Mouse (Mus musculus) hindbrain, embryonic 10.5 days (tissue): ENCODE results near the gene Gpr155. TPM values are rescaled to one million over a fixed set of nuclear protein-coding genes. Genes with fewer than 3 reads are reported as not detected.

Experiments
- DNase-seq: peaks from one replicate; pipeline ENCODE4 v3.0.0-alpha.2; 2017; ENCODE audit warnings: low spot score
- H3K27ac ChIP-seq: fragments of 300-500 bp; sonication (generic); 2 replicates; pipeline ENCODE4 v1.5.1; 2016; ENCODE audit warnings: mild to moderate bottlenecking, moderate library complexity
- H3K27me3 ChIP-seq: fragments of 300-500 bp; sonication (generic); 2 replicates; pipeline ENCODE4 v1.6.1; 2016; ENCODE audit warnings: mild to moderate bottlenecking; ENCODE audit not compliant: poor library complexity, insufficient read depth, severe bottlenecking
- H3K36me3 ChIP-seq: fragments of 300-500 bp; sonication (generic); 2 replicates; pipeline ENCODE4 v1.6.1; 2016; ENCODE audit warnings: mild to moderate bottlenecking, moderate library complexity
- H3K4me1 ChIP-seq: fragments of 300-500 bp; sonication (generic); replicated peaks from 2 replicates; pipeline ENCODE4 v1.6.1; 2016; ENCODE audit warnings: mild to moderate bottlenecking
- H3K4me3 ChIP-seq: fragments of 300-500 bp; sonication (generic); 2 replicates; pipeline ENCODE4 v1.5.1; 2016; ENCODE audit warnings: mild to moderate bottlenecking, moderate library complexity
- H3K9me3 ChIP-seq: fragments of 300-500 bp; sonication (generic); 2 replicates; pipeline ENCODE4 v1.6.1; 2016; ENCODE audit warnings: mild to moderate bottlenecking, moderate library complexity
- WGBS: fragments of 180-500 bp; shearing (Covaris S2); methylation state at CpG from one replicate; pipeline ENCODE4 v1.1.7; 2016; 5-methylcytosine and 5-hydroxymethylcytosine counted together
- polyA plus RNA-seq: library from polyadenylated mRNA; unstranded; fragments of >200 nt; fragmentation: Nextera tagmentation; extraction: Ambion mirVana; gene quantifications from 2 replicates; pipeline ENCODE4 v1.2.1, GENCODE M21; 2016

Gene Gpr155
- polyA plus RNA-seq, 1 experiment from 2014 or later, result 3.1 TPM

DNA sequence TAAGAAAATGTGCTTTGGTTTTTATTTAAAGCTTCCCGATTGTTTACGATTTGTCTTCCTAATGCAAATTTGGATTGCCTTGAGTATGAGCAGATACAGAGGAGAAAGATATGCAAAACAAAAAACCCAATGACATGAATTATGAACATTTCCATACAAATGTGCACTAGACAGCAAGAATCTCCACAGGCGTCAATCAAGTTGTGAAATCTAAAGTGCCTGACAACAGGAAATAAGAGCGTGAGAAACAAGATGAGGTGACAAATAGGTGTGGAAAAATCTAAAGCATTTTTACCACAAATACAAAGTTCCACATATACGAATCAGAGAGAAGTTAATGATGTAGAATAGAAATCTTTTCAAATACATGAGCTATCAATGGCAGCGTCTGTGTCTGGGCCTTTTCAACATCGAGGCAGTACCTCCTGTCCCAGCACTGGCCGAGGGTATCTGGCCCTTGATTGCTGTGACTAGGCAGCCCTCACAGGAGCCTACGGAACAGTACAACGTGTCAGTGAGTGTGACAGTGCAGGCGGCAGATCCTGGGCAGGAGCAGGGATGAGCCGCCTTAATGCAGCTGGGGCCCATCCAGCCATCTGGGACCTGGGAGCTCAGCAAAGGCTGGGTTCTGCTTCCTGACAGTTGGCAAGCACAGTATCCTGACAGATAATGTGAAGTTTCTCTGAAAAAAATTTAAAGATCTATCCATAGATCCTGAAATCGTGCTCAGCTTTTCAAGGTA, 39.9 kb downstream of the Gpr155 start:
- H3K4me1 ChIP-seq, result peaks cover 12% of the 10 kb centered on the region
- H3K27me3 ChIP-seq, result no peaks in the 10 kb centered on the region
- no peak for DNase-seq
- no peaks in the 10 kb centered on the region for H3K9me3 ChIP-seq
- no peaks in the 10 kb centered on the region for H3K36me3 ChIP-seq
- H3K4me3 ChIP-seq, result no peak overlapping the region
- 0 out of 2 replicates have a peak overlapping the region, but pooled peaks have one; percentile 23 for H3K27ac ChIP-seq
- WGBS, result 70% methylated on average over 13 of the region's 13 CpGs

DNA sequence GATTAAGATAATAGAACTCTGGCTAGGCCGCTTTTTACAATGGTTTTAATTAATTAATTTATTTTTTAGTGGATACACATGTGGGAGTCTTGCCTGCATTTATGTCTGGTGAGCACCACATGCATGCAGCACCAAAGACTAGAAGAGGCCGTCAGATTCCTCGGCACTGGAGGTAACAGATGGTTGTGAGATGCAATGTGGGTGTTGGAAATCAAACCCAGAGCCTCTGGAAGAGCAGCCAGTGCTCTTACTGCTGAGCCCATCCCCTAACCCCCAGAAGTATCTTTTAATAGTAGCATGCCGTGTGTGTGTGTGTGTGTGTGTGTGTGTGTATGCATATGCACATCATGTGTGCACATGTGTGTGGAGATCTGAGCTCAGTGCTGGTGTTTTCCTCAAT, 41.2 kb downstream of the Gpr155 start:
- H3K4me3 ChIP-seq, result no peak overlapping the region
- H3K27ac ChIP-seq, result no peak overlapping the region
- DNase-seq, result no peak
- H3K36me3 ChIP-seq, result no peaks in the 10 kb centered on the region
- no peaks in the 10 kb centered on the region for H3K9me3 ChIP-seq
- peaks cover 11% of the 10 kb centered on the region for H3K4me1 ChIP-seq
- WGBS, result 83% methylated on average over 4 of the region's 4 CpGs
- no peaks in the 10 kb centered on the region for H3K27me3 ChIP-seq

DNA sequence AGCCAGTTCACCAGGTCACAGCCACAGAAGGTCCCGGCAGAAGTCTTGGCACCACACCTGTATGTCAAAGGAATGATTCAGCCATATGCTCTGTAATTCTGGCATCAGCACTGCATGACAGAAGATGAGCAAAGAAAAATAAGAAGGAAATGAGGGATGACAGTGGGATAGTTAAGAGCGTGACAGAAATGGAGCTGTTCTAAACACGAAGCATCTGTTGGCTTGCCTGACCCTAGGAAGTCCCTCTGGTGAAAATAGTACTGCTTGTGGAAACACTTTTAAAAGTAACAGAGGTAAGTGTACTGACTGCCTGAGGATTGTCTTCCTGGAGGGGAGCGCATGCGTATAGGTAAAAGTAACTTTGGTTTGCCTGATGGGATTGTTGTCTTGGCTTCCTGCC, 42.7 kb downstream of the Gpr155 start:
- no peak overlapping the region for H3K4me3 ChIP-seq
- H3K27me3 ChIP-seq, result no peaks in the 10 kb centered on the region
- WGBS, result 95% methylated on average over 5 of the region's 5 CpGs
- no peak for DNase-seq
- H3K4me1 ChIP-seq, result peaks cover 11% of the 10 kb centered on the region
- H3K9me3 ChIP-seq, result no peaks in the 10 kb centered on the region
- no peaks in the 10 kb centered on the region for H3K36me3 ChIP-seq
- H3K27ac ChIP-seq, result no peak overlapping the region

DNA sequence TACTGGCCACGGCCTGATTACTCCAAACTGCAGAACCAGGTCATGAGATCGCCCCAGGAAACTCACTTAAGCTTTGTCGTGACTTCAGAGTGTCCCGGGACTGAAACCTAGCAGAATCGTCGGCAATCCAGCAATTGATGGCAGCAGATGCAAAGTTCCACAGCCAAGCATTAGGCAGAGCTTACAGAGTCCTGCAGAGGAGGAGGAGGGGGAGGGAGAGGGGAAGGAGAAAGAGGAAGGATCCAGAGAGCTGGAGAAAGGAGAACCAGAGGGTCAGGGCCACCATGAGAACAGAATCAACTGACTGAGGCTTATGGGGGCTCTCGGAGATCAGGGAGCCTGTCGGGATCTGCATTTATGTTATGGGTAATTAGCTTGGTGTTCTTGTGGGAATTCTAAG, 48.0 kb downstream of the Gpr155 start:
- Histone ChIP-seq H3K27me3 (no peaks in the 10 kb centered on the region), H3K36me3 (no peaks in the 10 kb centered on the region), H3K9me3 (no peaks in the 10 kb centered on the region), H3K4me3 (no peak overlapping the region), H3K27ac (no peak overlapping the region), H3K4me1 (no peaks in the 10 kb centered on the region)
- DNase-seq, result no peak
- WGBS, result 77% methylated on average over 8 of the region's 8 CpGs

DNA sequence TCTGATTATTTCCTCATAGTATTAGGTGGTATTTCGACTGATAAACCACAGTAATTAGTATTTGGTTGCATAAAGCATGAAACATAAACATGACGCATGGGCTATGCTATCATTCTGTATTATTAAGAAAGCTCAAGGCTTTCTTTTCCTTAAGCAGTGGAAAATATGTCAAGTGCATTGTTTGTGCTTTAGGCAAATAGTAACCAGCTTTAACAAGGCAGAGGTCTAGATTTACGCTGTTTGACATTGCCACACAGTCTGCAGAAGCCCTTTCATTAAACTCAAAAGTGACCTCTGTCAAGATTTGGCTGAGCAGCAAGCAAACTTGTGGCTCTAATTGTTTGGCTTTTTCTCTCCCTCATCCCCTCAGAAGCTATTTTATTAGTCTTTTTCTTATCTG, 50.4 kb downstream of the Gpr155 start:
- no peak for DNase-seq
- Histone ChIP-seq H3K36me3 (no peaks in the 10 kb centered on the region), H3K27me3 (no peaks in the 10 kb centered on the region), H3K4me3 (no peak overlapping the region), H3K4me1 (no peaks in the 10 kb centered on the region), H3K9me3 (no peaks in the 10 kb centered on the region), H3K27ac (no peak overlapping the region)
- 89% methylated on average over 3 of the region's 3 CpGs for WGBS

DNA sequence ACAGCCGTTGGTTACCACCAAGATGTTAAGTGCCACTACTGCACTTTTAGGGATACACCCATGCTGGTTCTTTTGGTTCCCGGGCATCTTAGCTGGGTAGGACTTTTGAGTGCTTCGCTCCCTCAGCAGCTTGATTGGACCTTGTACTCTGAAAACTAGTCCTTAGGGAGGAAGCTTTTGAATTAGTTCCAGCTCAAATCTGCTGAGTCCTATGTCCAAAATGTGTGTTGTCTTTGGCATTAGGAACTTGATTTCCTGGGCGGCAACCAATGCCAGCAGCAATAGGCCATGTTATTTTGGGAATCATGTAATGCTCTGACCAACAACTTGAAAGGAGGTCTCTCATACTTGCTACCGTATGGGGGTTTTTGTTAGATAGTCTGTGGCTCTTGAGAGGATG, 60.5 kb downstream of the Gpr155 start:
- WGBS, result 86% methylated on average over 5 of the region's 5 CpGs
- Histone ChIP-seq H3K36me3 (no peaks in the 10 kb centered on the region), H3K27ac (no peak overlapping the region), H3K9me3 (no peaks in the 10 kb centered on the region), H3K4me1 (no peaks in the 10 kb centered on the region), H3K27me3 (no peaks in the 10 kb centered on the region), H3K4me3 (no peak overlapping the region)
- DNase-seq, result no peak

DNA sequence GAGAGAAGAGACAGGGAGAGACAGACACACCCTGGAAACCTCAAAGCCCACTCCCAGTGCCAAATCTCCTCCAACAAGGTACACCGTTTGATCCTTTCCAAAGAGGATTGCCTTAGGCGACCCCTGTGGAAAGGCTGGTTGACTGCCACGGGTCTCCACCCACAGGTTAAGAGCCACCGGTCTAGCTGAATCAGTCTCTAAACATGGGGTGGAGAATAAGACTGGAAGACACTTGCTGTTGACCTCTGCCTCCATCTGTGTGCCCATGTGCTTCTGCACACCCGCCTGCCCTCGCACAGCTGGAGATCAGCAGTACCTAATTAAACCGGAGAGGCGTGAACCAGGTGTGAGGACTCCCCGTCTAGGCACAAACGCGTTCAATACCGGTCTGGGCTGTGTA, 63.4 kb downstream of the Gpr155 start:
- no peaks in the 10 kb centered on the region for H3K9me3 ChIP-seq
- WGBS, result 72% methylated on average over 12 of the region's 12 CpGs
- H3K4me3 ChIP-seq, result no peak overlapping the region
- no peaks in the 10 kb centered on the region for H3K4me1 ChIP-seq
- no peak for DNase-seq
- no peaks in the 10 kb centered on the region for H3K36me3 ChIP-seq
- no peaks in the 10 kb centered on the region for H3K27me3 ChIP-seq
- H3K27ac ChIP-seq, result no peak overlapping the region

DNA sequence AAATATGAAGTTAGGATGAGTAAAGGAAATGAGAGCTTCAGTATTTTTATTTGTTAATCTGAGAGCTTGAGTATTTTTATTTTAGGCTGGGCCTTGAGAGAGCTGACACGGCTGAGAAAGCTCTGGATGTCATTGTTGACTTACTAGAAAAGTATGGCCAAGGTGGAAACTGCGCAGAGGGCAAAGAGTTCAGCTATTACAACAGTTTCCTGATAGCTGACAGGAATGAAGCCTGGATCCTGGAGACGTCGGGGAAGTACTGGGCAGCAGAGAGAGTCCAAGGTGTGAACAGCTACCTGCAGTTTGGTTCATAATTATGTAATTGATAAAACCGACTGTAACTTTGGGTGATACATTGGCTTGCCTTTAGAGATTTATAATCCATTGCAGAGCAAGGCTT, 67.2 kb downstream of the Gpr155 start:
- Histone ChIP-seq H3K36me3 (no peaks in the 10 kb centered on the region), H3K4me3 (no peak overlapping the region), H3K27me3 (no peaks in the 10 kb centered on the region), H3K4me1 (no peaks in the 10 kb centered on the region), H3K9me3 (no peaks in the 10 kb centered on the region), H3K27ac (no peak overlapping the region)
- DNase-seq, result no peak
- 88% methylated on average over 5 of the region's 5 CpGs for WGBS

DNA sequence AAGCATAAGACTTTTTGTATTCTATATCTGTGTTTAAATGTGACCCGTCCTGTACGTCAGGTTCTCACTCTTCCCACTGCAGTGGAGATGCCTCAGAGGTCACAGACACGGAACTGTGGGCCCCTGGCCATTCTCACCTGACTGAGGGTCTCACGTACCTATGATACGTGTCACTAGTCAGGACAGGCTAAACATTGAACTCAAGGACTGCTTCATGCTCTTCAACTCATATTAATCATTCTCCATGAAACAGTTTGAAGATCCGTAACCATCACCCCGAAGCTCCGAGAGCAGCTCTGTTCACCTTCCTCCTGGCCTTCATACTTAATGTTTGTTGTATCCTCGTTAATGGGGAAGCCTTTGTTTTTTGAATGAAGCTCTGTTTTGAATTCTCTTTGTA, 68.9 kb downstream of the Gpr155 start:
- no peak for DNase-seq
- Histone ChIP-seq H3K4me1 (peaks cover 5% of the 10 kb centered on the region), H3K4me3 (no peak overlapping the region), H3K27ac (no peak overlapping the region), H3K9me3 (no peaks in the 10 kb centered on the region), H3K27me3 (no peaks in the 10 kb centered on the region), H3K36me3 (no peaks in the 10 kb centered on the region)
- 93% methylated on average over 9 of the region's 9 CpGs for WGBS

DNA sequence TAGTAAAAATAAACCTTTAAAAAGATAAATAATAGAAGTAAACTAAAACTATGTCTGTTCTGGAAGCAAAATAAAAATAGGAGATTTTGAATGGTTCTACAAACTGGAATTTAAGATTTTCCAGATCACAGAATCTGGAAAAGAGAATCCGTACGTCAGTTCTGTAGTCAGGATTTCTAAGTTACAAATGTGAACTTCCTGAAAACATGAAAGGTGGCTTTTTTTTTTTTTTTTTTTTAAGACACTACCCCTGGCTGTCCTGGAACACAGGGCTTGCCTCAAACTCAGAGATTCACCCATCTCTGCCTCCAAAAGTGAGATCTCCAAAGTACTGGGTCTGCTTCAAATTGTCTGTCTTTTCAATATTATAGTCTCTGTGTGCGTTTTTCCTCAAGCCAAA, 72.1 kb downstream of the Gpr155 start:
- peaks cover 19% of the 10 kb centered on the region for H3K4me1 ChIP-seq
- WGBS, result 92% methylated on average over 3 of the region's 3 CpGs
- H3K9me3 ChIP-seq, result no peaks in the 10 kb centered on the region
- no peak for DNase-seq
- no peaks in the 10 kb centered on the region for H3K27me3 ChIP-seq
- no peak overlapping the region for H3K4me3 ChIP-seq
- H3K27ac ChIP-seq, result no peak overlapping the region
- peaks cover 9% of the 10 kb centered on the region for H3K36me3 ChIP-seq

DNA sequence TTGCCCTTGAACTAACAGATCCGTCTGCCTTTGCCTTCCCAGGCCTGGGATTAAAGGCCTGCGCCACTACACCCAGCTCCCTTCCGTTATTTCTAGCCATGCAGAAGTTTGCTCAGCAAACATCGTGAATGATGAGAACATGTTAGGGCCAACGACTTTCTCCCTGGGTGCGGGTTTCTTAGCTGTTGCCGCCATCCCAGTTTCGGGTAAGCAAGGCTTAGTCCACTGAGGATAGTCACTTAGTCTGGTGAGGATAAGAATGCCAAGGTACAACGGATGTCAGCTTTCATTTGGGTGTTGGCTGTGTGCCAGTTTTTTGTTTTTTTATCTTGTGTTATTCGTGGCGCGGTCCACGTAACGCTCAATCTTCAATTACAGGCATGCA, 73.3 kb downstream of the Gpr155 start:
- peak; percentile 29 for DNase-seq
- H3K27ac ChIP-seq, result peak overlapping the region; percentile 78
- peaks cover 21% of the 10 kb centered on the region for H3K36me3 ChIP-seq
- H3K9me3 ChIP-seq, result no peaks in the 10 kb centered on the region
- peak overlapping the region; percentile 78 for H3K4me3 ChIP-seq
- no peaks in the 10 kb centered on the region for H3K27me3 ChIP-seq
- WGBS, result 49% methylated on average over 14 of the region's 14 CpGs
- H3K4me1 ChIP-seq, result peaks cover 19% of the 10 kb centered on the region

DNA sequence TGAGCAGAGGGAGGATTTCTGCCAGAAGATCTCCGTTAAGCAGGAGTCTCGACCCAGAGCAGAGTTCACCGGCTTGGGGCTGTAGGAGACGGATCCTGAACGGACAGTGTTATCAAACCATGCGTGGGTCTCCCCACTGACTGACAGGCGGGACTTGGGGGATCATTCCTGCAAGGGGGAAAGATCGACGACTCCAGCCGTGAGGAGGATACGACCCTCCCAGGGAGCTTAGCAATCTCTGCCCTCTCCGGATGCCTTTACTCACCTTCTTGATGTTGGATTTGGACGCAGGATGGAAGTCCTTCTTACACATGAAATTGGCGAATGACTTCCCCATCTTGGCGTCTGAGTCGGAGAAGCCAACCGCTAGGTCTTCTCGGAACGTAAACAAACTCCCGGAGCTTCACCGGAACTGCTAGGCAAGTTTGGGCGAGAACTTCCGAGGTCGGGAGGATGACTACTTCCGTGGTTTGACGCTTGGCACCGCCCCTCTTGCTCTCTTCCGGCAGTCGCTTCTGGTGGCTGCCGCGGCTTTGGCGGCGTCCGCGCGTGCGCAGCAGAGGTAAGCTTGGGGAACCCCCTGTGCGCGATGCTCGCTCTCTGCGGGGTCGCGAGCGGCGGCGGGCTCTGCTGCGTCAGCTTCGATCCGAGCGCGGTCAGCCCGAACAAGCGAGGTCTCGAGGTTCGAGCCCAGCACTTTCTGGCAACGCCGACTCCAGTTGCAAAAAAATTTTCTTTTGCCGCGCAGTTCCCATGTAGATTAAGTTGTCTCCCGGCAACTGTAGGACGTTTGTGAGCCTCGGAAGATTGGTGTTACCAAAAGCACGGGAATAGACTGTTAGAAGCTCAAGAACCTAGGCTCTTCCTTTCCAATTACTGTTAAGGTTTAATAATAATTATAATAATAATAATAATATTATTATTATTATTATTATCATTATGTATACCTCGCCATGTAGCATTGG, 73.9 kb downstream of the Gpr155 start, which contains the start of the genes Scrn3 and Cir1:
Gene Scrn3 (plus strand): TSS at position 450 of the 965 bp plus-strand sequence.
Gene Cir1 (minus strand): TSS at position 550 of the 965 bp plus-strand sequence.
- no peaks in the 10 kb centered on the region for H3K9me3 ChIP-seq
- H3K36me3 ChIP-seq, result peaks cover 25% of the 10 kb centered on the region
- peak within 1 kb of the TSS; percentile 78 for H3K4me3 ChIP-seq
- H3K27ac ChIP-seq, result peak within 1 kb of the TSS; percentile 92
- H3K4me1 ChIP-seq, result peaks cover 19% of the 10 kb centered on the region
- DNase-seq, result peak; percentile 96
- H3K27me3 ChIP-seq, result no peaks in the 10 kb centered on the region
- under 1% methylated on average over 64 of the region's 64 CpGs for WGBS

DNA sequence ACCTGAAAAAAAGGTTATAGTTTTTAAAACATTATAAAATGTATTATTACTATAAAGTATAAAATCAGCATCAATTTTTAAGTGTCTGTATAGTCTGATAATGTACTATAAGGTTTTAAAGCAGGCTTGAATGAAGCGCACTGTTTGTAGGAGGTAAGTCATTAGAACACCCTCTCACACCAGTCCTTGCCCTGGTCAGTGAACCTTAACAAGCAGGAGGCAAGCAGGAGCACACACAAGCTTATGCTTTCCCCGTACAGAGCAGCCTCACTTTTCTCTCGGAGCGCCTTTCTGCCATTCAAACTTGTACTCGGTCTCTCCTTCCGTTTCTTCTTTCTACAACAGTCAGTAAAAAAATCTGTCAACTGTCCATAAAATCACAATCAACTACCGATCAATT, 80.4 kb downstream of the Gpr155 start:
- no peak overlapping the region for H3K4me3 ChIP-seq
- no peak overlapping the region for H3K27ac ChIP-seq
- peaks cover 4% of the 10 kb centered on the region for H3K4me1 ChIP-seq
- peaks cover 83% of the 10 kb centered on the region for H3K36me3 ChIP-seq
- DNase-seq, result no peak
- no peaks in the 10 kb centered on the region for H3K9me3 ChIP-seq
- WGBS, result 92% methylated on average over 7 of the region's 7 CpGs
- H3K27me3 ChIP-seq, result no peaks in the 10 kb centered on the region
